Mouse (Mus musculus): ENCODE measurements around the gene Ptpn12. TPM values are rescaled to one million over a fixed set of nuclear protein-coding genes. Genes with fewer than 3 reads are reported as not detected.

Ptpn12 gene
- polyA plus RNA-seq, 1 experiment from 2014 or later, result 30.8 TPM

DNA sequence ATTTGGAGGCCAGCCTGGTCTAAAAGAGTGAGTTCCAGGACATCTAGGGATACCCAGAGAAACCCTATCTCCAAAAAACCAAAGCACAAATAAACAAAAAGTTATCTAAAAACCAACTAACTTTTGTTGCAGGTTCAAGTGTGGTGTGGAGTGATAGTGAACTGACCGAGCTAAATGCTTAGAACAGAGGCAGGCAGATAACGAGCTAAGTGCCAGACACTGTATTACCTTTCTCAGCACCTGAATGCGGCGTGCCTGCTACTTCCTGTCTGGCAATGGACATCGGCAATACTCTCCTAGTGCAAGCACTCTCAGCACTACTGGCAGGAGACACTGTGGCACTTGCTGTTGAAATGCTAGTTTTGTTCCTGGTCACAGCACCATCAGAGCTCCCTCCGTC is 58.2 kb downstream of the Ptpn12 start:
- ATAC-seq (ENCODE audit: low FRiP score, low TSS enrichment), result no peak
- H3K4me2 ChIP-seq (replicated peaks; ENCODE audit: low read depth, low read length), result no peak overlapping the region
- H3K4me3 ChIP-seq (ENCODE audit: low read length), result no peak overlapping the region
- H3K27me3 ChIP-seq (ENCODE audit: control insufficient read depth, insufficient read depth, low read length), result no peaks in the 10 kb centered on the region
- 93% methylated on average over 6 of the region's 6 CpGs for WGBS
- peaks cover 4% of the 10 kb centered on the region for H3K9me3 ChIP-seq (ENCODE audit: control insufficient read depth, low read length)
- H3K27ac ChIP-seq (ENCODE audit: low read depth, low read length), result no peak overlapping the region
- no peaks in the 10 kb centered on the region for H3K4me1 ChIP-seq (ENCODE audit: control insufficient read depth, insufficient read depth, low read length)
- no peak overlapping the region for H3K9ac ChIP-seq (ENCODE audit: low read depth, low read length)
- peaks cover 79% of the 10 kb centered on the region for H3K36me3 ChIP-seq (ENCODE audit: control insufficient read depth, insufficient read depth, low read length)

DNA sequence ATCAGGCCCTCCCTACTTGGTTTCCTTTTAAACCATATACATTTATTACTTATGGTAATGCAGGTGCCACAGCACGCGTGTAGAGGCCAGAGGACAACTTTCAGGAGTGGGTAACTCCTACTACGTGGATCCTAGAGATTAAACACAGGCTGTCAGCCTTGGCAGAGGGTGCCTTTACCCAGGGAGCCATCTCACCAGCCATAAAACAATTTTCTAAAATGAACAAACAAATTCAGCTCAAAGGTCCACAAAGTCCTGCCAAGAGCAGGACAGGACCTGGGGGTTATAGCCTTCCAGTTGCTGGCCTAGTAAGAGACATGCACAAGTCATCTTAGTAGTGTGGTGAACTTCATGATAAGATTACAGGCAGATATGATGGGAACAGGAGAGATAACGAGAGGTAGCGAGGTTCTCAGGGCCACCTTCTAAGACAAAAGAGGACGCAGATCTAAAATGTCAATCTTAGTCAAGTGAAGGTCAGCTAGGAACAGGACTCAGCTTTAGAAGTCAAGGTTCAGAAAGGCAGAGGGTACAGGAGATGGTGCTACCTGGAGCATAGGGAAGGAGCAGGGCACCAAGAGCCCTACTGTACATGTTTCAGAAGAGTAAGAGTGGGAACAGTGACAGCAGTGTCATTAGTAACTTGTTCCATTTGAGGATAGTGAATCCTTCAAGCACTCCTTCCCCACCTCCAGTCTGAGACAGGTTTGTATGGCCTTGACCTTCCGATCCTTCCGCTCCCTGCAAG is 65.5 kb downstream of the Ptpn12 start:
- H3K4me2 ChIP-seq (replicated peaks; ENCODE audit: low read depth, low read length), result no peak overlapping the region
- H3K36me3 ChIP-seq (ENCODE audit: control insufficient read depth, insufficient read depth, low read length), result peaks cover 59% of the 10 kb centered on the region
- no peak for ATAC-seq (ENCODE audit: low FRiP score, low TSS enrichment)
- H3K9me3 ChIP-seq (ENCODE audit: control insufficient read depth, low read length), result no peaks in the 10 kb centered on the region
- H3K4me3 ChIP-seq (ENCODE audit: low read length), result no peak overlapping the region
- 94% methylated on average over 8 of the region's 8 CpGs for WGBS
- H3K9ac ChIP-seq (ENCODE audit: low read depth, low read length), result no peak overlapping the region
- H3K27me3 ChIP-seq (ENCODE audit: control insufficient read depth, insufficient read depth, low read length), result no peaks in the 10 kb centered on the region
- H3K27ac ChIP-seq (ENCODE audit: low read depth, low read length), result no peak overlapping the region
- H3K4me1 ChIP-seq (ENCODE audit: control insufficient read depth, insufficient read depth, low read length), result no peaks in the 10 kb centered on the region

DNA sequence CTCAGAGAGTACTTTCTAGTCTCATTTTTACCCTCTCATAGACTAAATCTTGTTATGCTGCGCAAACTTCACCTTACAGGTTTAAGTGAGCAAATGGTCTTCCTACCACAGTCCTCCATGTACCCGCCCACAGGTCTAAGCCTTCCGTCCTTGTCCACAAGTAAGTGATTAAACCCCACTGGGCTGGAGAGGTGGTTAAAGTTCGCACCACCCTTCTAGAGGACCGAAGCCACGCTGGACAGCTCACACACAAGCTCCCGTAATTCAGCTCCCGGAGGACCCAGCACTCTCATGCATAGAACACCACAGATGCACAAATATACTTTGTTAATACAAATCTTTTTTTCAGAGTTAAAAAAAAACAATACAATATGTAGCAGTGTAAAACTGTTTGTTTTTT is 69.4 kb downstream of the Ptpn12 start:
- H3K4me3 ChIP-seq (ENCODE audit: low read length), result no peak overlapping the region
- 93% methylated on average over 8 of the region's 8 CpGs for WGBS
- no peak overlapping the region for H3K9ac ChIP-seq (ENCODE audit: low read depth, low read length)
- peaks cover 46% of the 10 kb centered on the region for H3K36me3 ChIP-seq (ENCODE audit: control insufficient read depth, insufficient read depth, low read length)
- no peak for ATAC-seq (ENCODE audit: low FRiP score, low TSS enrichment)
- no peak overlapping the region for H3K4me2 ChIP-seq (replicated peaks; ENCODE audit: low read depth, low read length)
- H3K9me3 ChIP-seq (ENCODE audit: control insufficient read depth, low read length), result 0 out of 2 replicates have a peak, but pooled peaks cover 2% of the 10 kb centered on the region
- H3K4me1 ChIP-seq (ENCODE audit: control insufficient read depth, insufficient read depth, low read length), result no peaks in the 10 kb centered on the region
- H3K27ac ChIP-seq (ENCODE audit: low read depth, low read length), result no peak overlapping the region
- no peaks in the 10 kb centered on the region for H3K27me3 ChIP-seq (ENCODE audit: control insufficient read depth, insufficient read depth, low read length)

DNA sequence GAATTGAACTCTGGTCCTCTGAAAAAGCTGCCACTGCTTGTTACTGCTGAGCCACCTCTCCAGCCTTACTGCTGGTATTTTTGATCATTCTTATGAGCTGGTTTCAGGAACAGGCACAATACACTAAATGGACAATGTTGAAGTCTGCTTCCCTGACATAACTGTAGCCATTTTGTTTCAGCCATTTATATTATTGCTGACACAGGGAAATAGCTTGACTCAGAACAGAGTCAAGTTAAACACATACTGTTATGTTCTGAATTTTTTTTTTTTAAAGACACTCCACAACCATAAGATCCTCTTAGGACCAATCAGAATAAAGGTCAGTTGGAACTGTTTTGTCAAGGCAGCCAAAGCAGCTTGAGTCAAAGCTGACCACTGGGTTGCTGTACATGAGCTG is 72.2 kb downstream of the Ptpn12 start:
- Histone ChIP-seq H3K36me3 (ENCODE audit: control insufficient read depth, insufficient read depth, low read length) (peaks cover 24% of the 10 kb centered on the region; the same call in 1 of the 2 replicates), H3K4me1 (ENCODE audit: control insufficient read depth, insufficient read depth, low read length) (no peaks in the 10 kb centered on the region), H3K4me2 (replicated peaks; ENCODE audit: low read depth, low read length) (no peak overlapping the region), H3K27me3 (ENCODE audit: control insufficient read depth, insufficient read depth, low read length) (no peaks in the 10 kb centered on the region), H3K4me3 (ENCODE audit: low read length) (no peak overlapping the region), H3K9ac (ENCODE audit: low read depth, low read length) (no peak overlapping the region), H3K27ac (ENCODE audit: low read depth, low read length) (no peak overlapping the region), H3K9me3 (ENCODE audit: control insufficient read depth, low read length) (0 out of 2 replicates have a peak, but pooled peaks cover 2% of the 10 kb centered on the region)
- ATAC-seq (ENCODE audit: low FRiP score, low TSS enrichment), result no peak

DNA sequence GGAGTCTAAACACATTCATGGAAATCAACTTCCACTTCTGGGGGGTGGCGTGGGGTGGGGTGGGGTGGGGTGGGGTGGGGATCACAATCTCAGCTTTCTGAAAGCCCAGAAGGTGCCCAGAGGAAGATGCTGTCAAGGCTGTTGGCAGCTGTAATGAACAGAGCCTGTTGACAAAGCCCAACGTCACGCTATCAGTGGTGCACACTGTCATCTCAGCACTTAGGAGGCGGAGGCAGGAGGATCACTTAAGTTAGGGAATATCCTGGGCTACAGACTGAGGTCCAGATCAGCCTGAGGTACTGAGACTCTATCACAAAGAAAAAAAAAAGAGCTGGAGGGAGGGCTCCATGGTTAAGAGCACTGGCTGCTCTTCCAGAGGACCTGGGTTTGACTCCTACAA is 81.0 kb downstream of the Ptpn12 start:
- no peak; the same call in 1 of the 2 replicates for ATAC-seq (ENCODE audit: low FRiP score, low TSS enrichment)
- Histone ChIP-seq H3K4me1 (ENCODE audit: control insufficient read depth, insufficient read depth, low read length) (no peaks in the 10 kb centered on the region), H3K9ac (ENCODE audit: low read depth, low read length) (no peak overlapping the region), H3K27me3 (ENCODE audit: control insufficient read depth, insufficient read depth, low read length) (no peaks in the 10 kb centered on the region), H3K4me2 (replicated peaks; ENCODE audit: low read depth, low read length) (no peak overlapping the region), H3K36me3 (ENCODE audit: control insufficient read depth, insufficient read depth, low read length) (no peaks in the 10 kb centered on the region), H3K27ac (ENCODE audit: low read depth, low read length) (no peak overlapping the region), H3K4me3 (ENCODE audit: low read length) (no peak overlapping the region), H3K9me3 (ENCODE audit: control insufficient read depth, low read length) (no peaks in the 10 kb centered on the region)
- 83% methylated on average over 4 of the region's 4 CpGs for WGBS

DNA sequence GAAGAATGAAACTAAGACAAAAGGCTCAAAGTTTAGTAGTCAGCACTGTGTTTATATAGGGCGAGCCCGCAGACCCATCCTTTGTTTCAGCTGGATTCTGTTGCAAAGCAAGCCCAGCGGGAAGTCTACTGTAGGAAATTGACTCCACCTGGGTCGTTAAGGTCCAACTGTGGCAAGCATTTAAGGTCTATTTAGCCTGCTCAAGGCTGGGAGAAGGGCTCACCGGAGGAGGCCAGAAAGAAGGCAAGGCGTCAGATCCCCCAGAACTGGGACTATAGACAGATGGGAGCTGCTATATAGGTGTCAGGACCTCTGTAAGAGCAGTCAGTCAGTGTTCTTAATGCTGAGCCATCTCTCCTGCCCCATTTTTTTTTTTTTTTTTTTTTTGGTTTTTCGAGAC is 81.7 kb downstream of the Ptpn12 start:
- no peaks in the 10 kb centered on the region for H3K27me3 ChIP-seq (ENCODE audit: control insufficient read depth, insufficient read depth, low read length)
- no peak overlapping the region for H3K27ac ChIP-seq (ENCODE audit: low read depth, low read length)
- H3K4me3 ChIP-seq (ENCODE audit: low read length), result no peak overlapping the region
- no peaks in the 10 kb centered on the region for H3K36me3 ChIP-seq (ENCODE audit: control insufficient read depth, insufficient read depth, low read length)
- no peaks in the 10 kb centered on the region for H3K9me3 ChIP-seq (ENCODE audit: control insufficient read depth, low read length)
- no peak overlapping the region for H3K9ac ChIP-seq (ENCODE audit: low read depth, low read length)
- no peaks in the 10 kb centered on the region for H3K4me1 ChIP-seq (ENCODE audit: control insufficient read depth, insufficient read depth, low read length)
- ATAC-seq (ENCODE audit: low FRiP score, low TSS enrichment), result peak; percentile 59; the same call in 1 of the 2 replicates
- 11% methylated on average over 6 of the region's 7 CpGs for WGBS
- H3K4me2 ChIP-seq (replicated peaks; ENCODE audit: low read depth, low read length), result no peak overlapping the region

DNA sequence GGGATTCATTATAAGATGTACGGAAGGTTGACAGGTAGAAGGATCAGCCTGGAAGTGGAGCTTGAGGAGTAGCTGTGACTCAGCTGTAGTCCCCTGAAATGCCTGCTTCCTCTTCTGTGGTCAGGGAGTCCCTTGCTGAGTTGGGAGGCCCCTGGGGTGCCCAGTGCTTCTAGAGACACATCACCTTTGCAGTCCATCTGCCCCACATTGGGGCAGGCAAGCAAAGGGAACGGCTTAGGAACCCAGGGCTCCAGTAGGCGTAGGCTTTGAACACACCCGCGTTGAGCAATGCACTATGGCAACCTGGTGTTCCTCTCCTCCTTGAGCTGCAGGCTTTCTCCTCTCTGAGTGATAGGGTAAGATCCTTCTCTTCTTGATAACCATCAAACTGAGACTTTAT is 82.6 kb downstream of the Ptpn12 start:
- Histone ChIP-seq H3K4me1 (ENCODE audit: control insufficient read depth, insufficient read depth, low read length) (no peaks in the 10 kb centered on the region), H3K9me3 (ENCODE audit: control insufficient read depth, low read length) (no peaks in the 10 kb centered on the region), H3K27ac (ENCODE audit: low read depth, low read length) (no peak overlapping the region), H3K36me3 (ENCODE audit: control insufficient read depth, insufficient read depth, low read length) (no peaks in the 10 kb centered on the region), H3K4me3 (ENCODE audit: low read length) (no peak overlapping the region), H3K4me2 (replicated peaks; ENCODE audit: low read depth, low read length) (no peak overlapping the region), H3K9ac (ENCODE audit: low read depth, low read length) (no peak overlapping the region), H3K27me3 (ENCODE audit: control insufficient read depth, insufficient read depth, low read length) (no peaks in the 10 kb centered on the region)
- 69% methylated on average over 5 of the region's 5 CpGs for WGBS
- no peak for ATAC-seq (ENCODE audit: low FRiP score, low TSS enrichment)

DNA sequence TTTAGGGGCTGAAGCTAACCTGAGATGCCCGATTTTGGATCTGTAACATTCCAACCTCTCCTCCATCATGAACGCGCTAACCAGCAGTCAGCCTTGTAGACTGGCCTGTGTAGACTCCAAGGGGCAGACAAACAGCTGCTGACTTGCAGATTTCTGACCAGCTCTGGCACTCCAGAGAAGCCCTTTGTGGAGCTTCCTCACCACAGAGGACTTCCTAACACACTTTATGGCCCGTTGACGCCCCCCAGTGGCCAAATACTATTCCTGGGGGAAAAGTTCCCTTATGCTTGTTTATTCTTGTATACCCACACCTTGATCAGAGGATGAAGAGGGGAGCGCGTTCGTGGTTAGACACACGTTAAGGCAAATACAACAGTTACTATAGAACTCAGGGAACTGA is 86.7 kb downstream of the Ptpn12 start:
- WGBS, result 66% methylated on average over 9 of the region's 9 CpGs
- Histone ChIP-seq H3K9me3 (ENCODE audit: control insufficient read depth, low read length) (no peaks in the 10 kb centered on the region), H3K4me3 (ENCODE audit: low read length) (no peak overlapping the region), H3K4me2 (replicated peaks; ENCODE audit: low read depth, low read length) (no peak overlapping the region), H3K27ac (ENCODE audit: low read depth, low read length) (no peak overlapping the region), H3K36me3 (ENCODE audit: control insufficient read depth, insufficient read depth, low read length) (no peaks in the 10 kb centered on the region), H3K27me3 (ENCODE audit: control insufficient read depth, insufficient read depth, low read length) (no peaks in the 10 kb centered on the region), H3K9ac (ENCODE audit: low read depth, low read length) (no peak overlapping the region), H3K4me1 (ENCODE audit: control insufficient read depth, insufficient read depth, low read length) (no peaks in the 10 kb centered on the region)
- no peak for ATAC-seq (ENCODE audit: low FRiP score, low TSS enrichment)

DNA sequence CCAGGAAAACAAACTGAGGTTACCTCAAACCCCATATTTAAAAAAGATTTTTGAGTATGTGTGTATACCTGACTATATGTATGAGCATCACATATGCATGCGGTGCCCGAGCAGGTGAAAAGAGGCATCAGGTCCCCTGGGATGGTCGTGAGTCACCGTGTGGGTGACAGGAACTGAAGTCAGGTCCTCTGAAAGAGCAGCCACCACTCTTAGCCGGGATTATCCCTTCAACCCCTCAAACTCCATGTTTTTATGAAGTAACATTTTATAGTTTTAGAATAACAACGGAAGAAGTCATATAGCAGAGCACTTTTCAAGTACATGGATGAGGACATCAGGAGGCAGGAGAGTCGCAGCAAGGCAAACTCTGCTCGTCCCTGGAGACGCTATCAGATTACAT is 87.2 kb downstream of the Ptpn12 start:
- Histone ChIP-seq H3K4me1 (ENCODE audit: control insufficient read depth, insufficient read depth, low read length) (no peaks in the 10 kb centered on the region), H3K36me3 (ENCODE audit: control insufficient read depth, insufficient read depth, low read length) (no peaks in the 10 kb centered on the region), H3K27me3 (ENCODE audit: control insufficient read depth, insufficient read depth, low read length) (no peaks in the 10 kb centered on the region), H3K9me3 (ENCODE audit: control insufficient read depth, low read length) (no peaks in the 10 kb centered on the region), H3K4me3 (ENCODE audit: low read length) (no peak overlapping the region), H3K4me2 (replicated peaks; ENCODE audit: low read depth, low read length) (no peak overlapping the region), H3K27ac (ENCODE audit: low read depth, low read length) (no peak overlapping the region), H3K9ac (ENCODE audit: low read depth, low read length) (no peak overlapping the region)
- peak; percentile 29; the same call in 1 of the 2 replicates for ATAC-seq (ENCODE audit: low FRiP score, low TSS enrichment)
- WGBS, result 61% methylated on average over 9 of the region's 9 CpGs
